Mouse (Mus musculus): ENCODE measurements at regions not wholly inside any gene's neighbourhood (a gene's known extent, or its start where the extent isn't known, plus 50 kb on each side); places are given as distances from the start of the nearest gene placed in this dataset.

GRCm38 (mm10) chr8:126174451-126174850 lies 123.9 kb upstream of the Slc35f3 start:
- in situ Hi-C loops (cut with MboI; ENCODE audit: low sequenced_read_pairs in 2 of 2, unreplicated experiment in 2 of 2) = no loop called here
- H3K9me3 ChIP-seq (ENCODE audit: control insufficient read depth, insufficient read depth, low read depth, low read length) = no peaks in the 10 kb centered on the region
- DNase-seq (ENCODE audit: low read depth, low spot score) = no peak
- H3K36me3 ChIP-seq (ENCODE audit: control insufficient read depth, insufficient read depth, low read length, poor library complexity, severe bottlenecking) = no peaks in the 10 kb centered on the region
- TF ChIP-seq CHD2 (IDR thresholded peaks at IDR 0.05; ENCODE audit: low read depth, low read length) = no peak
- no peak for TF ChIP-seq MAFK (IDR thresholded peaks at IDR 0.05; ENCODE audit: insufficient read depth, low read depth, low read length)
- no peak for TF ChIP-seq HCFC1 (IDR thresholded peaks at IDR 0.05; ENCODE audit: borderline replicate concordance, insufficient read depth, low read length)
- TF ChIP-seq ZC3H11A (IDR thresholded peaks at IDR 0.05; ENCODE audit: borderline replicate concordance, low read depth, low read length) = no peak
- no peak for TF ChIP-seq ZNF384 (IDR thresholded peaks at IDR 0.05; ENCODE audit: low read depth, low read length)
- H3K4me1 ChIP-seq (ENCODE audit: control insufficient read depth in 2 of 2, insufficient read depth in 2 of 2, low read length in 2 of 2, poor library complexity in 1 of 2) = no peaks in the 10 kb centered on the region
- no peak overlapping the region for H3K9ac ChIP-seq (ENCODE audit: insufficient read depth, low read depth, low read length, poor library complexity, severe bottlenecking)
- H3K27ac ChIP-seq (ENCODE audit: insufficient read depth, low read depth, low read length, poor library complexity, severe bottlenecking) = no peak overlapping the region
- no peak overlapping the region for H3K4me3 ChIP-seq (ENCODE audit: insufficient read depth in 1 of 2, low read depth in 1 of 2, low read length in 2 of 2, poor library complexity in 1 of 2, severe bottlenecking in 1 of 2)

- no peak for DNase-seq (ENCODE audit: low read depth, low spot score)
- H3K4me1 ChIP-seq (ENCODE audit: control insufficient read depth in 2 of 2, insufficient read depth in 2 of 2, low read length in 2 of 2, poor library complexity in 1 of 2) = no peaks in the 10 kb centered on the region
- no peak overlapping the region for H3K4me3 ChIP-seq (ENCODE audit: insufficient read depth in 1 of 2, low read depth in 1 of 2, low read length in 2 of 2, poor library complexity in 1 of 2, severe bottlenecking in 1 of 2)
- in situ Hi-C loops (cut with MboI; ENCODE audit: low sequenced_read_pairs in 2 of 2, unreplicated experiment in 2 of 2) = no loop called here
- TF ChIP-seq ZC3H11A (IDR thresholded peaks at IDR 0.05; ENCODE audit: borderline replicate concordance, low read depth, low read length) (no peak), ZNF384 (IDR thresholded peaks at IDR 0.05; ENCODE audit: low read depth, low read length) (no peak), CHD2 (IDR thresholded peaks at IDR 0.05; ENCODE audit: low read depth, low read length) (no peak), MAFK (IDR thresholded peaks at IDR 0.05; ENCODE audit: insufficient read depth, low read depth, low read length) (no peak), HCFC1 (IDR thresholded peaks at IDR 0.05; ENCODE audit: borderline replicate concordance, insufficient read depth, low read length) (no peak)
- no peaks in the 10 kb centered on the region for H3K36me3 ChIP-seq (ENCODE audit: control insufficient read depth, insufficient read depth, low read length, poor library complexity, severe bottlenecking)
- no peak overlapping the region for H3K9ac ChIP-seq (ENCODE audit: insufficient read depth, low read depth, low read length, poor library complexity, severe bottlenecking)
- no peaks in the 10 kb centered on the region for H3K9me3 ChIP-seq (ENCODE audit: control insufficient read depth, insufficient read depth, low read depth, low read length)
- H3K27ac ChIP-seq (ENCODE audit: insufficient read depth, low read depth, low read length, poor library complexity, severe bottlenecking) = no peak overlapping the region
Measured at GRCm38 (mm10) chr8:126176305-126176704, 122.1 kb upstream of the Slc35f3 start.

- no peak for DNase-seq (ENCODE audit: low read depth, low spot score)
- in situ Hi-C loops (cut with MboI; ENCODE audit: low sequenced_read_pairs in 2 of 2, unreplicated experiment in 2 of 2) = no loop called here
- no peak overlapping the region for H3K27ac ChIP-seq (ENCODE audit: insufficient read depth, low read depth, low read length, poor library complexity, severe bottlenecking)
- TF ChIP-seq HCFC1 (IDR thresholded peaks at IDR 0.05; ENCODE audit: borderline replicate concordance, insufficient read depth, low read length) (no peak), CHD2 (IDR thresholded peaks at IDR 0.05; ENCODE audit: low read depth, low read length) (no peak), MAFK (IDR thresholded peaks at IDR 0.05; ENCODE audit: insufficient read depth, low read depth, low read length) (no peak), ZNF384 (IDR thresholded peaks at IDR 0.05; ENCODE audit: low read depth, low read length) (no peak), ZC3H11A (IDR thresholded peaks at IDR 0.05; ENCODE audit: borderline replicate concordance, low read depth, low read length) (no peak)
- H3K9ac ChIP-seq (ENCODE audit: insufficient read depth, low read depth, low read length, poor library complexity, severe bottlenecking) = no peak overlapping the region
- H3K9me3 ChIP-seq (ENCODE audit: control insufficient read depth, insufficient read depth, low read depth, low read length) = no peaks in the 10 kb centered on the region
- no peaks in the 10 kb centered on the region for H3K4me1 ChIP-seq (ENCODE audit: control insufficient read depth in 2 of 2, insufficient read depth in 2 of 2, low read length in 2 of 2, poor library complexity in 1 of 2)
- no peaks in the 10 kb centered on the region for H3K36me3 ChIP-seq (ENCODE audit: control insufficient read depth, insufficient read depth, low read length, poor library complexity, severe bottlenecking)
- H3K4me3 ChIP-seq (ENCODE audit: insufficient read depth in 1 of 2, low read depth in 1 of 2, low read length in 2 of 2, poor library complexity in 1 of 2, severe bottlenecking in 1 of 2) = no peak overlapping the region
Measured at GRCm38 (mm10) chr8:126177855-126178254, 120.5 kb upstream of the Slc35f3 start.

DNA sequence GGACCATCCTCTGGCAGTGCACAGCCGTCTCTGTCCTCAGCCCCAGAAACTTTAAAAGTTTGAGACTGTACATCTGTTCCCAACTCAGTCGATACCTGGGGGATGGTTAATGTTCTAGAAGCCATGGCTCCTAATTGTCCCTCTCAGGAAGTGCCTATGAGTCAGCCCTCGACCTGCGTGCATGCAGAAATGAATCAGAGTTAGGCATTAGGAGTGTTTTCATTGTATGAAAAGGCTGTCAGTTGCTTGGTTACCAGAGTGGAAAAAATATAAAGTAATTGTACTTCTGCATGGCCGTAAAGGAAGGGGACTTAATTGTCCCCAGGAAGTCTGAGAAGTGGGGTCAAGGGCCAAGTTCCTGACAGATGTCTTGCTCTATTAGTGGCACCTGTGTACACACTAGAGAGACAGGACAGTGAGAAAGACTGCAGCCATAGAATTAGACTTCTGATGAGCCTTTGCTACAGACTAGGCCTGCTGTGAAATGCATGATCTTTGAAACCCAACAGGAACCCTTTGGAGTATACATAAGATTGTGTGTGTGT lies 109.5 kb upstream of the Slc35f3 start:
- DNase-seq (ENCODE audit: low read depth, low spot score) = no peak
- Histone ChIP-seq H3K36me3 (ENCODE audit: control insufficient read depth, insufficient read depth, low read length, poor library complexity, severe bottlenecking) (no peaks in the 10 kb centered on the region), H3K9ac (ENCODE audit: insufficient read depth, low read depth, low read length, poor library complexity, severe bottlenecking) (no peak overlapping the region), H3K9me3 (ENCODE audit: control insufficient read depth, insufficient read depth, low read depth, low read length) (no peaks in the 10 kb centered on the region), H3K27ac (ENCODE audit: insufficient read depth, low read depth, low read length, poor library complexity, severe bottlenecking) (no peak overlapping the region), H3K4me3 (ENCODE audit: insufficient read depth in 1 of 2, low read depth in 1 of 2, low read length in 2 of 2, poor library complexity in 1 of 2, severe bottlenecking in 1 of 2) (no peak overlapping the region), H3K4me1 (ENCODE audit: control insufficient read depth in 2 of 2, insufficient read depth in 2 of 2, low read length in 2 of 2, poor library complexity in 1 of 2) (no peaks in the 10 kb centered on the region)
- in situ Hi-C loops (cut with MboI; ENCODE audit: low sequenced_read_pairs in 2 of 2, unreplicated experiment in 2 of 2) = no loop called here
- no peak for TF ChIP-seq ZC3H11A (IDR thresholded peaks at IDR 0.05; ENCODE audit: borderline replicate concordance, low read depth, low read length)
- no peak for TF ChIP-seq ZNF384 (IDR thresholded peaks at IDR 0.05; ENCODE audit: low read depth, low read length)
- no peak for TF ChIP-seq CHD2 (IDR thresholded peaks at IDR 0.05; ENCODE audit: low read depth, low read length)
- no peak for TF ChIP-seq MAFK (IDR thresholded peaks at IDR 0.05; ENCODE audit: insufficient read depth, low read depth, low read length)
- no peak for TF ChIP-seq HCFC1 (IDR thresholded peaks at IDR 0.05; ENCODE audit: borderline replicate concordance, insufficient read depth, low read length)

- in situ Hi-C loops (cut with MboI; ENCODE audit: low sequenced_read_pairs in 2 of 2, unreplicated experiment in 2 of 2) = no loop called here
- no peaks in the 10 kb centered on the region for H3K36me3 ChIP-seq (ENCODE audit: control insufficient read depth, insufficient read depth, low read length, poor library complexity, severe bottlenecking)
Measured at GRCm38 (mm10) chr8:126195616-126196015, 102.7 kb upstream of the Slc35f3 start.

More at GRCm38 (mm10) chr8:126195616-126196015, 102.7 kb upstream of the Slc35f3 start:
- no peak overlapping the region for H3K9ac ChIP-seq (ENCODE audit: insufficient read depth, low read depth, low read length, poor library complexity, severe bottlenecking)
- H3K9me3 ChIP-seq (ENCODE audit: control insufficient read depth, insufficient read depth, low read depth, low read length) = no peaks in the 10 kb centered on the region
- no peak overlapping the region for H3K4me3 ChIP-seq (ENCODE audit: insufficient read depth in 1 of 2, low read depth in 1 of 2, low read length in 2 of 2, poor library complexity in 1 of 2, severe bottlenecking in 1 of 2)
- H3K27ac ChIP-seq (ENCODE audit: insufficient read depth, low read depth, low read length, poor library complexity, severe bottlenecking) = no peak overlapping the region
- no peak for DNase-seq (ENCODE audit: low read depth, low spot score)
- H3K4me1 ChIP-seq (ENCODE audit: control insufficient read depth in 2 of 2, insufficient read depth in 2 of 2, low read length in 2 of 2, poor library complexity in 1 of 2) = no peaks in the 10 kb centered on the region
- TF ChIP-seq HCFC1 (IDR thresholded peaks at IDR 0.05; ENCODE audit: borderline replicate concordance, insufficient read depth, low read length) = no peak
- no peak for TF ChIP-seq MAFK (IDR thresholded peaks at IDR 0.05; ENCODE audit: insufficient read depth, low read depth, low read length)
- TF ChIP-seq CHD2 (IDR thresholded peaks at IDR 0.05; ENCODE audit: low read depth, low read length) = no peak
